Mouse (Mus musculus): ENCODE data around the gene BC051665.
A peak's percentile ranks its signal among the peaks of the same experiment; 100 is the strongest.

Gene BC051665

DNA sequence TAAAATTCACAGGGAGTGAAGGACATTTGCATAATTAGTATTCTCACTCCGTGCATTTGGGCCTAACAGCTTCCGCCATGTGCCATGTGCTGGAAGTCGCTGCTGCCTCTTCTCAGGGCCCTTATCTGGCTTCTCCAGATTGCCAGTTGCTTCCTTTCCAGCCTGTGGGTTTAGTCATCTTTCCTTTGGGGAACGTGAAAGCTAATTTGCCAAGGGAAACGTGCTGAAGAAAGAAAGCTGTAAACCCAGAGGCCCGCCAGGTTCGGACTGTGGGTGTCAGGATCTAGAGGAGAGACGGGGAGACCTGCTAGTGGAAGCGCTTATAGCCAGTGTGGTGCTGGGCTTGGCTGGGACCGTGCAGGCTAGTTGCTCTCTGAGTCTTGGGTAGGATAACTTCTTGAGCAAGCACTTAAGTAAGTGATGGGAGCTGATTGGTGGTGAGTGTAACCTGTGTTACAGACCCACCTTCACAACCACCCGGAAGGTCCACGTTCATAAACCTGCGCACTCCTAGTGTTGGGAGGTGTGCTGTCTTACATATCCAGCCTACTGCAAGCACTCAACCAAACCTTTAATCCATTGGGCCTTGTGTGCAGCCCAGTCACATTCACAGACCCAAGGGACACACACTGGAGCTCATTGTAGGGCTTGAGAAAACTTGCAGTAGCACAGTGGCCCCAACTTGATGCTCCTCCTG lies 42.6 kb downstream of the BC051665 start:
- peak; percentile 14 for DNase-seq (ENCODE audit: low read depth, low spot score)

- DNase-seq (ENCODE audit: low read depth, low spot score), result no peak
Measured at GRCm38 (mm10) chr13:60742611-60743010, 43.6 kb downstream of the BC051665 start.

- DNase-seq (ENCODE audit: low read depth, low spot score), result peak; percentile 64
Measured at GRCm38 (mm10) chr13:60740248-60740647, 45.9 kb downstream of the BC051665 start.

- DNase-seq (ENCODE audit: low read depth, low spot score), result peak; percentile 84
Measured at GRCm38 (mm10) chr13:60738429-60738828, 47.7 kb downstream of the BC051665 start.

DNA sequence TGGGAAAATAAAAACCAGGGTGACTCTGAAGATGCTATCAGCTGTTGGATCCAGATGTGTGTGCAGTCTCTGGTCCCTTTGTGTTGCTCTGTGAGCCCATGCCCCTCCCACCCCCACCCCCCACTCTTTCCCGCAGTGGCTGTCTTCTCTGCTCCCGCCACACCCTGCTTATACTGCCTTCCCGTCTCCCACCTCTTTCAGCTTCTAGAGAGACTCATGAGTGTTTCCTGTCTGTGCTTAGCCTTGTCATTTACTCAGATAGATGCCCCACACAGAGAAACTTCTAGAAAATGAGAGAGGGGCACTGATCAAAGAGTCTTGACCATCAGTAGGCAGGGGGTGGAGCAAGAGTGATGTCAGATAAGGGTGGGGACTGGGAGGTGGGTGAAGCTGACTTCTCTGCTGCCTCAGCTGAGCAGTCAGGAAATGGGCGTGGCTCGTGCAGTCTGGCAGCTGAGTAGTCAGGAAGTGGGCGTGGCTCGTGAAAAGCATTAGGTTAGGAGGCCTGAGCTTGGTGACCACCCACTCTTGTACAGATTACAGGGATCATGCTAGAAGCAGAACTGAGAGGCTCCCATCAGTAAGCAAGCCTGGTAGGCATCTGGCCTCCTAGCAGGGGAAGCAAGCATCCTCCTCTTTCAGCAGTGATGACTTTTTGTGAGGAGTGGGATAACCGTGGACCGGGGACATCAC lies 48.4 kb downstream of the BC051665 start:
- peak; percentile 98 for DNase-seq (ENCODE audit: low read depth, low spot score)

- DNase-seq (ENCODE audit: low read depth, low spot score), result no peak
Measured at GRCm38 (mm10) chr13:60736421-60737105, 49.6 kb downstream of the BC051665 start.

DNA sequence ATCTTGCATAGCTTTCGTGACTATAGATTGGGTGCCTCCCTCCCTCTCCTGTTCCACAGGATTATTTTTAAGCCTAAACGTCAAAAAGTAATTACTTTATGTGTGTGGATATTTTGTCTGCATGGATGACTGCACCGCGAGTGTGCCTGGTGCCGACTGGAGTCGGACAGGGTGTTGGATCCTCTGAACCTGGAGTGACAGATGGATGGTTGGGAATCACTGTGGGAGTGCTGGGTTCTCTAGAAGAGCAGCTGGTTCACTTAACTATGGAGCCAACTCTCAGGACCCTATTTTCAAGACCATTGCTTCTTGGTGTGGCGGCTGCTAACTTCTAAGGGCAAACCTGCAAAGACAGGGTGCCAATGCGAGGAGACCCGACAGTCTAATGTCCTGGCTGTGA lies 50.9 kb downstream of the BC051665 start:
- DNase-seq (ENCODE audit: low read depth, low spot score), result no peak

Measured in R1 (cell line).